Mouse (Mus musculus) left cerebral cortex, postnatal 36 days (tissue): Measurements from ENCODE around the gene Rpl3. TPM values are rescaled to one million over a fixed set of nuclear protein-coding genes. Genes with fewer than 3 reads are reported as not detected.

Experiments
- DNase-seq, 2 experiments: peaks; one replicate each; pipeline ENCODE4 v3.0.0; 2021 to 2022; ENCODE audit warnings: low spot score in 2 of 2, mixed read lengths in 1 of 2
- intact Hi-C: fragments of 180-260 bp; cut with DNase I; formaldehyde crosslinking; loops from one replicate; pipeline ENCODE4 v1.15.1; 2025
- total RNA-seq, 2 experiments: library from RNA; stranded (reverse); gene quantifications; 2 replicates each; pipeline ENCODE4 v1.2.3; 2021

Gene Rpl3
- total RNA-seq, 2 experiments from 2014 or later: 416 to 501 TPM

- intact Hi-C loops: no loop called here
- no peak for DNase-seq
These were observed 25.5 kb upstream of the Rpl3 start for GRCm38 (mm10) chr15:80117154-80117553.

GRCm38 (mm10) chr15:80115866-80116794, 24.5 kb upstream of the Rpl3 start:
- intact Hi-C loops: no loop called here
- DNase-seq: no peak

- intact Hi-C loops: no loop called here
- no peak for DNase-seq
These were observed 23.6 kb upstream of the Rpl3 start for GRCm38 (mm10) chr15:80115256-80115655.

- DNase-seq: no peak
- intact Hi-C loops: no loop called here
These were observed 22.7 kb upstream of the Rpl3 start for GRCm38 (mm10) chr15:80114414-80114813.

- intact Hi-C loops: no loop called here
- no peak for DNase-seq
These were observed 20.8 kb upstream of the Rpl3 start for GRCm38 (mm10) chr15:80112499-80112898.

GRCm38 (mm10) chr15:80111436-80111835, 19.8 kb upstream of the Rpl3 start:
- intact Hi-C loops: no loop called here
- no peak for DNase-seq

GRCm38 (mm10) chr15:80107575-80107974, 15.9 kb upstream of the Rpl3 start:
- intact Hi-C loops: no loop called here
- DNase-seq: no peak

- intact Hi-C loops: no loop called here
- DNase-seq: peak in 1 of 2 experiments; percentile 49
These were observed 15.5 kb upstream of the Rpl3 start for GRCm38 (mm10) chr15:80107143-80107542.

GRCm38 (mm10) chr15:80105490-80106410, 14.1 kb upstream of the Rpl3 start:
- intact Hi-C loops: no loop called here
- no peak for DNase-seq

- DNase-seq: no peak
- intact Hi-C loops: no loop called here
These were observed 10.8 kb upstream of the Rpl3 start for GRCm38 (mm10) chr15:80102495-80102894.

GRCm38 (mm10) chr15:80101503-80101902, 9.8 kb upstream of the Rpl3 start:
- intact Hi-C loops: no loop called here
- DNase-seq: no peak

GRCm38 (mm10) chr15:80100871-80101270, 9.2 kb upstream of the Rpl3 start:
- peak; percentile 55 to 64 for DNase-seq
- intact Hi-C loops: no loop called here

- no peak for DNase-seq
- intact Hi-C loops: no loop called here
These were observed 8.5 kb upstream of the Rpl3 start for GRCm38 (mm10) chr15:80100196-80100595.

- DNase-seq: no peak
- intact Hi-C loops: no loop called here
These were observed 7.8 kb upstream of the Rpl3 start for GRCm38 (mm10) chr15:80099477-80099876.

- peak in 1 of 2 experiments; percentile 38 for DNase-seq
- intact Hi-C loops: no loop called here
These were observed 7.1 kb upstream of the Rpl3 start for GRCm38 (mm10) chr15:80098809-80099208.

GRCm38 (mm10) chr15:80097999-80098461, 6.4 kb upstream of the Rpl3 start:
- intact Hi-C loops: no loop called here
- DNase-seq: no peak

GRCm38 (mm10) chr15:80096946-80097881, 5.5 kb upstream of the Rpl3 start:
- DNase-seq: no peak
- intact Hi-C loops: no loop called here

GRCm38 (mm10) chr15:80096406-80096805, 4.7 kb upstream of the Rpl3 start:
- DNase-seq: no peak

GRCm38 (mm10) chr15:80095596-80095995, 3.9 kb upstream of the Rpl3 start:
- intact Hi-C loops: no loop called here
- DNase-seq: no peak

More at GRCm38 (mm10) chr15:80096406-80096805, 4.7 kb upstream of the Rpl3 start:
- intact Hi-C loops: no loop called here
